Mouse (Mus musculus) thymus, postnatal 25 days (tissue): Measurements from ENCODE around the gene Nop16.
A peak's percentile ranks its signal among the peaks of the same experiment; 100 is the strongest.
"Not testable (repeated sequence)": the region's sequence is repeated elsewhere in the genome, so short reads cannot be mapped to it uniquely, and the experiment has no call there.

ENCODE experiments used
- DNase-seq: peaks from one replicate; pipeline ENCODE4 v3.0.0; 2022

The Nop16 gene

GRCm38 (mm10) chr13:54589996-54590951 lies at the start of gene Nop16, which contains the start of gene Higd2a:
Nop16 (minus strand) TSS chr13:54590090.
Higd2a (plus strand) TSS chr13:54590207.
- DNase-seq: peak; percentile 95

DNA sequence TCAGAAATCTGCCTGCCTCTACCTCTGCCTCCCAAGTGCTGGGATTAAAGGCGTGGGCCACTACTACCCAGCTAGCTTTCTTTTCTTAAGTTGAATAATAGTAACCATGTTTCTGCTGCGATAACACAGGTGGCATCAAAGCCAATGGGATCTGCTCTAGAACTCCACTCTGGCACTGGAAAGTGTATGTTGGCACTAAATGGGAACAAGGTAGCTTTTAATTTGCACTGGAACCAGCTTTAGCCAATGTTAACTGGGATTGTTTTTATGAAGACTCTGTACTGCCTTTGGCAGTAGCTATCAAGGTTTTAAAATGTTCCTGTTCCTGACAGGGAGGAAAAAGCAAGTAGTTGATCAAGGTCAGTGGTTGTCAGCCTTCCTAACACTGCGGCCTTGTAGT lies 45.1 kb upstream of the Nop16 start:
- DNase-seq: no peak

DNA sequence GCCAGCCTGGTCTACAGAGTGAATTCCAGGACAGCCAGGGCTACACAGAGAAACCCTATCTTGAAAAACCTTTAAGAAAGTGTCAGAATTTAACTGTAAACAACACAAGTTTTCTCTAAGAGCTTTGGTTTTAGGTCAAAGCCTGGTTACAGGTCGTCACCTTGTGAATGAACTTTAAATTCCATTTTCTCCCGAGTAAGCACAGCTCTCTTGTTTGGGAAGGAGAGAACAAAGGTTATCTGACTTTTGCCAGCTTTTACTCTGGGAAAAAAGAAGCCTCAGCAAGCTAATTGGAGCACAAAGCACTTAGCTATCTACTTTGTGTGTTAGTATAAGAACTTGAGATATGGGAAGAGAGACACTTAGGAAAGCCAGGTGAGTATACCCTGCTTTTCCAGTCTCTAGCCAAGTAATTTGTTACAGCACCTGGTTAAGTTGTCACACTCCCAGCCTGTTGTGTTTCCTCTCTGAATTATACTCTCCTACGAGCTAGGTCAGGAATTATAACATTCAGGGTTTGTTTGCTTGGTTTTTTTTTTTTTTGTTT lies 42.9 kb upstream of the Nop16 start:
- no peak for DNase-seq

DNA sequence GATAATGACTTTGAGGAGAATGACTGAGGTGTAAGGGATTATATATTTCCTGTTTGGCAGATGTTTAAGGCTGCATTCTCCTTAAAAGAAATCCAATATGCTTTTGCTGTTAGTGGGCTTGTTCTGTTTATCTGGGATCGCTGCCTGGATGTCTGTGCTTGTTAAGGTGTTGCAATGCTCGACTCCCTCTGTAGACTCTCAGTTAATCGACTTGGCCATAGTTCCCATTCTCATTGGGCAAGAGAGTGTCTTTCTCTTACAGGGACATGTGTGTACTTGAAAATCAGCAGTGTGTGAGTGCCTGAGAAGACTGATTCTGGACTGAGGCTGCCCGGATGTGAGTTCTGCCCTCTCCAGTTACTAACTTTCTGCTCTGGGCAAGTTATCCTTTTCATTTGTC lies 39.2 kb upstream of the Nop16 start:
- no peak for DNase-seq

DNA sequence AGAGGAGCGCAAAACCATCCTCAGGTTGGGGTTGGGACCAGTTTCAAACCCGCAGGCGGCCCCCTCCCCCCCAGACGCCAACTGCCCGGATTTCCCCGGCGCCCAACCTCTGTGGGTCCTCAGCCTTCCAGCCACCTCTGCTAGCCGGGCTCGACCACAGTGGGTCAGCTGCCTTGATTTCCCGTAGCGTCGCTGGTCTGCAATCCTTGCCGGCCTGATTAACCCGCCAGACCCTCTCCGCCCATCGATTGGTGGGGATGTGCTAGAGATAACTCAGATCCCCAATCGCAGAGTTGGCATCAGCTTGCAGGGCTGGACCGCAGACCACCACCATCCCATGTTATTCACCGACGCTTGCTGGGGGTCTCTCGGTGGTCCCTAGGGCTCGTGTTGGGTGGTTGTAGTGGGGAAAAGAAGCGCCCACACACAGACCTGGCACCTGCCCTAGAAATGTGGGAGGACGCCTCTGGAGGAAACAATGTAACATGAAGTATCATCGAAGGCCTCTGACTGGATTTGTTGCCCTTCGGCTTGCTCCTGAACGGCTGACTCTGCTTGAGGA lies 32.2 kb upstream of the Nop16 start:
- DNase-seq: no peak

DNA sequence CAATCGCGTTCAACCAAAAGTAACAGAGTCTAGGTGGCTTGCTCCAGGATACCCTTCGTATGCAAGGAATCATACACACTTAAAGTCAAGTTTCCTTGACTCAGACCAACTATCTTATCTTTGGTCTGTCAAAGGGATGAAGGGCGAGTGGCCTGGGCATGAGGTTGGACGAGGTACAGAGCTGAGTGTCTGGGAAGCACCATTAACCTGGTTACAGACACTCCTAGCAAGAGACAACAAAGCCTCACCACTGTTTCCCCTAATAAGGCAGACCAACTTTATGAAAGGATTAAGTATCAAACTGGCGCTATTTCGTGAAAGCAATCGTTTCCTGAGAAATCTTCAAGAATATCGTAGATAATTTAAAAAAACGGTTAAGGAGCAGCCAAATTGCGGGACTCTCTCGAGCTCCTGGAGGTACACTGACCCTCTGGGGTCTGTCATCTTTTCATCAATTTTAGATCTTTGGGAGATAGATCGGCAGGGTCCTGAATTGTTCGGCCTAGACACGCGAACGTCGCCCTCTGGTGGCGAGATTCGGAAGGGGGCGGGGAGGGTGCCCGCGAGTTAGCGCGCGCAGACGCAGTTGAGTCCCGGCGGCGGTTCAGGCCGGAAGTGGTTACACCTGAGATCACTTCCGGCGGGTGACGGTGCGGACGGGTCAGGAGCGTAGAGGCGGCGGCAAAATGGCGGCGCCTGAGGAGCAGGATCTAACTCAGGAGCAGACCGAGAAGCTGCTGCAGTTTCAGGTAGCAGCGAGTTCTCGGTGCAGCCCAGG lies 31.5 kb upstream of the Nop16 start, which contains the start of gene Faf2:
Gene Faf2, plus strand, starts transcription at position 630 of the 778 bp plus-strand sequence.
- DNase-seq: peak; percentile 98

- no peak for DNase-seq
Observed at GRCm38 (mm10) chr13:54616998-54617397, 27.1 kb upstream of the Nop16 start.

DNA sequence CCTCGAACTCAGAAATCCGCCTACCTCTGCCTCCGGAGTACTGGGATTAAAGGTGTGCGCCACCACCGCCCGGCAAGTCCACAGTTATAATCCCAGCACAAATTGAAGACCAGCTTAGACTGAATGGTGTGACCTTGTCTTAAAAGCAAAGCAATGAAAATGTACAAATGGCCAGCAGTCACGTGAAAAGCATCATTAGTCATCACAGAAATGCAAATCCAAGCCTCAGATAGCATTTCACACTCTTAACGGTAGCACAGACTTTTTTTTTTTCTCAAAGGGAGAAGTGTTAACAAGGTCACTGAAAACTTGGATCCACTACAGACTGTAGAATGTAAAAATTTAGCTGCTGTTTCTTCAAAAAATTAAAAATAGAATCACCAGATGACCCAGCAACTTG lies 26.4 kb upstream of the Nop16 start:
- DNase-seq: no peak

DNA sequence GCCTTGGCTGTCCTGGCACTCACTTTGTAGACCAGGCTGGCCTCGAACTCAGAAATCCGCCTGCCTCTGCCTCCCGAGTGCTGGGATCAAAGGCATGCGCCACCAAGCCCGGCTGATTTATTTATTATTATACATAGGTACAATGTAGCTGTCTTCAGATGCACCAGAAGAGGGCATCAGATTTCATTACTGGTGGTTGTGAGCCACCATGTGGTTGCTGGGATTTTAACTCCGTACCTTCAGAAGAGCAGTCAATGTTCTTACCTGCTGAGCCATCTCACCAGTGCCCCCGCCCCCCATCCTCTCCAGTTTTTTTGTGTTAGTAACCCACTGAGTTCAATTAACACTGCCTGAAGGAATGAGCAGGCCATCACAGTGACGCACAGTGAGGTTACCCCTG lies 23.3 kb upstream of the Nop16 start:
- not testable (repeated sequence) for DNase-seq

GRCm38 (mm10) chr13:54610972-54611754 lies 21.3 kb upstream of the Nop16 start, which contains the start of gene Cltb:
Cltb (minus strand) TSS chr13:54611344.
- DNase-seq: peak; percentile 90

- DNase-seq: no peak
Observed at GRCm38 (mm10) chr13:54610613-54610971, 20.7 kb upstream of the Nop16 start.

- DNase-seq: no peak
Observed at GRCm38 (mm10) chr13:54609301-54609700, 19.4 kb upstream of the Nop16 start.

GRCm38 (mm10) chr13:54608666-54609065 lies 18.8 kb upstream of the Nop16 start:
- no peak for DNase-seq

- DNase-seq: no peak
Observed at GRCm38 (mm10) chr13:54608002-54608401, 18.1 kb upstream of the Nop16 start.

DNA sequence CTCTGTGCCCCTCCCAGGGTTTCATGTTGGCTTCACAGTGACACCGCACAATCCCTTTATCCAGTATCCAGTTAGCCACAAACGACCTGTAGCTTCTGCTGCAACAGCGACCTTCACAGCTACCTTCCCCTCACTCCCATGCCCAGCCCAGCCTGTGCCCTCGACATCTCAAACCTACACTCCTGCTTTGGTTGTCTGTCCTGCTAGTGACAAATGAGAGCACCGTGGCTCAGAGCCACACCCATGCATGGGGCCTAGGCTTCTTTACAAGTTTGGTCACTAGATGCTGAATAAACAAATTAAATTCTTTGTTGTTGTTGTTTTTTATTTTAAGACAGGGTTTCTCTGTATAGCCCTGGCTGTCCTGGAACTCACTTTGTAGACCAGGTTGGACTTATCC lies 17.3 kb upstream of the Nop16 start:
- DNase-seq: no peak

DNA sequence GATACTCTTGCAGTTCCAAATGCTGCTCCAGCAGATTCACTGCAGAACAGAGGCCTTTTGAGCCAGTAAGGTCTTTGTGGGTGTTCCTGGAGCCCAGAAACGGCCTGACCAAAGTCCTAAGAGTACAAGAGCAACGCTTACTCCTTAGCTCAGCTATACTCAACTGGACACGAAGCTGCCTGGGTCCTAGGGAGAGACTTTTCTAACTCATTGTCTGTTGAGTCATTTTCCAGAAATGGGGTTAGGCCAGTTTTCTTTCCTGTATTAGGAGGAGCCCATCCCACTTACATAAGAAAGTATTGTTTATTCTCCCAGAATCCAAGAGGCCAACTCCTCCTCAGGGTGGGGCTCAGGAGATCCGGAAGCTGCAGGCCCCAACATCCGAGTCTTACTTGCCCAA lies 15.5 kb upstream of the Nop16 start:
- DNase-seq: no peak

DNA sequence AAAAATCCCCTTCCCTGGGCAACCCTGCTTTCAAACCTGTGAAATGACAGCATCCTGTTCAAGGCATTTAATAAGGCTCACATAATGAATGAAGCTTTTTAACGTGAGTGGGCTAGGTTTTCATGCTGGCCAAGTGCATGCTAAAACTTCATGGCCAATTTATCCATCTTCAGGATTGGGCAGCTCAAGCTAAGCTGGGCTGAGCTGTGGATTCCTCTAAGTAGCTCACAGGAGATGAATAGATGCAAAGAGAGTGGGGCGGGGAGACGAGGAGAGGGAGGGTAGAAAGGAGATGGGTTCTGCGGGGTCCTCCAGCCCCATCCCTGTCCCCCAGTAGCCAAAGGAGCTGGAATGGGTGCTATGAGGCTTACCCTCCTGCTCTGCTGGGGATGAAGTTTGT lies 14.3 kb upstream of the Nop16 start:
- no peak for DNase-seq

DNA sequence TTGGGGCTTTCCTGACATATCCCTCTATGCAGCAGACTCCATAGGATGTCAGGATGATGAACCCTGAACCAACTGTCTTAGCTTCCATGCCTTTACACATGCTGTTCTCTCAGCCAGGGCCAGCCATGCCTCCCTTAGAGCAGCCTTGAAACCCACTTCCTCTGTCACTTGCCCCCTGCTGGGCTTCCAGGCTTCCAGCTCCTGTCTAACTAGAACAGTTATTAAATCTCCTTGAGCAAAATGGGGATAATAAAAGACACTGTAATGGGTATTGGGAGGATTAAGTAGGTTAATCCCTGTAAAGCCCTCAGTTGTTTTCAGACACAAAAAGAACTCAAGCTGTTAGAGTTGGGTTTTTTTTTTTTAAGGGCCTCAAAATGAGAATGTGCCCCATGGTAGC lies 13.6 kb upstream of the Nop16 start:
- no peak for DNase-seq

DNA sequence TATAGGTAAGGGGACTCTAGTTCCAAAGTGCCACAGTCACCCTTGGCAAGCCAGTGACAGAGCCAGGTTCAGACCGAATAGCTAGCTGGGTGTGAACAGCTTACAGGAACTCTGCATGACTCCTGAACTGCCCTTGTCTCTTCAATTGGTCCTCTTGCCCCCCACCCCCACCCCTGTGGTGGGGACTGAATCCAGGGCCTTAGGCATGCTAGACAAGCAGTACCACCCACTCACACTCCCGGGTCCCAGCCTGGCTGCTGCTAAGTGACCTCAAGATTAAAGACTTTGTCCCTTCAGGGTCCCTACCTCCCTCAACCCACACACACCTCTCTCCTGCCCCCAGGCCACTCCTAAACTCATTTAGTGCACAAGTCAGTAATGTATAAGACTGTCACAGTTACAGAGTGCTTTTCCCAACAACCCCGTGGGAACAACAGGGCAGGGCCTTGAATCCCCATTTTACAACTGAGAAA lies 12.8 kb upstream of the Nop16 start:
- no peak for DNase-seq

DNA sequence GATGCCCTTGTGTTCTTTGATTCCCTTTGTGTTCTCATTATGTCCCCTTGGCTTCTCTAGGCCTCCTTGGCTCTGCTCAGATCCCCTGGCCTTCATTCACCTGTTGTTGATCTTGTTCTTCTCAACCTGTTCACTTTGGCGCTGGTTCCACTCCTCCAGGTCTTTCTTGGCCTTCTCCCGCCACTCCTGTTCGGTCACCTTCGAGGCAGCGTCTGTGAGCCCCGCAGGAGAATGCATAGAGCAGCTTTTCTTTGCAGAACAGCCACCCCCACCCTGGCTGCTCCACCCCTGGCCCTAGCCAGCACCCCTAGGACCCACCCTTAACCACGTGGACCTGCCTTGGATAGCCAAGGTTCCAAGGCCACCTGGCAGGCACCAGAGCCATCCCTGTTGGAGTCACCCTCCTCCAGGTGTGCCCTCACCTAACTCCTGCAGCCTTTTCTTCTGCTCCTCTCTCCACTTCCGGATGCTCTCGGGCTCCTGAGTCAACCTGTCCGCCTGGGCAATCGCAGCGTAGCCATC lies 8.8 kb upstream of the Nop16 start:
- no peak for DNase-seq

GRCm38 (mm10) chr13:54596870-54597269 lies 7.0 kb upstream of the Nop16 start:
- no peak for DNase-seq
